Mouse (Mus musculus) embryonic facial prominence, embryonic 11.5 days (tissue): ENCODE measurements around the gene Haao. TPM values are rescaled to one million over a fixed set of nuclear protein-coding genes. Genes with fewer than 3 reads are reported as not detected.

Source experiments
- ATAC-seq: fragments of 200-750 bp; cut with Nextera tagmentation; replicated peaks from 2 replicates; pipeline ENCODE4 v1.8.0; 2017; ENCODE audit warnings: low read depth; ENCODE audit not compliant: insufficient number of reproducible peaks, low FRiP score, low TSS enrichment
- DNase-seq: peaks from one replicate; pipeline ENCODE4 v3.0.0-alpha.2; 2015; ENCODE audit warnings: low spot score
- H3K27ac ChIP-seq: fragments of 300-500 bp; sonication (generic); replicated peaks from 2 replicates; pipeline ENCODE4 v1.5.1; 2014; ENCODE audit warnings: mild to moderate bottlenecking, low read depth, low read length, control low read depth
- H3K27me3 ChIP-seq: fragments of 300-500 bp; sonication (generic); 2 replicates; pipeline ENCODE4 v1.6.1; 2014; ENCODE audit warnings: mild to moderate bottlenecking, low read length, moderate library complexity, mixed read lengths; ENCODE audit not compliant: control insufficient read depth, insufficient read depth
- H3K36me3 ChIP-seq: fragments of 300-500 bp; sonication (generic); replicated peaks from 2 replicates; pipeline ENCODE4 v1.6.1; 2014; ENCODE audit warnings: low read depth, mild to moderate bottlenecking, low read length, moderate library complexity, mixed read lengths; ENCODE audit not compliant: control insufficient read depth, insufficient read depth
- H3K4me1 ChIP-seq: fragments of 300-500 bp; sonication (generic); 2 replicates; pipeline ENCODE4 v1.6.1; 2014; ENCODE audit warnings: low read length, mixed read lengths; ENCODE audit not compliant: control insufficient read depth, insufficient read depth
- H3K4me2 ChIP-seq: fragments of 300-500 bp; sonication (generic); 2 replicates; pipeline ENCODE4 v1.6.1; 2014; ENCODE audit warnings: low read depth, mild to moderate bottlenecking, control low read depth, low read length, moderate library complexity
- H3K4me3 ChIP-seq: fragments of 300-500 bp; sonication (generic); 2 replicates; pipeline ENCODE4 v1.5.1; 2014; ENCODE audit warnings: low read depth, low read length, control low read depth
- H3K9ac ChIP-seq: fragments of 300-500 bp; sonication (generic); replicated peaks from 2 replicates; pipeline ENCODE4 v1.6.1; 2014; ENCODE audit warnings: mild to moderate bottlenecking, control low read depth, low read length
- H3K9me3 ChIP-seq: fragments of 300-500 bp; sonication (generic); replicated peaks from 2 replicates; pipeline ENCODE4 v1.6.1; 2016; ENCODE audit warnings: mild to moderate bottlenecking, low read length, inconsistent platforms, mixed read lengths; ENCODE audit not compliant: control insufficient read depth
- WGBS: fragments of 180-500 bp; shearing (Covaris S2); extraction: QIAGEN DNeasy Blood & Tissue Kit; methylation state at CpG from one replicate; pipeline ENCODE4 v1.1.7; 2014; 5-methylcytosine and 5-hydroxymethylcytosine counted together
- polyA plus RNA-seq: library from polyadenylated mRNA; unstranded; fragments of >200 nt; fragmentation: Nextera tagmentation; extraction: Ambion mirVana; gene quantifications from 2 replicates; pipeline ENCODE4 v1.2.1, GENCODE M21; 2014

The Haao gene
- polyA plus RNA-seq, 1 experiment from 2014 or later = 0.39 TPM

DNA sequence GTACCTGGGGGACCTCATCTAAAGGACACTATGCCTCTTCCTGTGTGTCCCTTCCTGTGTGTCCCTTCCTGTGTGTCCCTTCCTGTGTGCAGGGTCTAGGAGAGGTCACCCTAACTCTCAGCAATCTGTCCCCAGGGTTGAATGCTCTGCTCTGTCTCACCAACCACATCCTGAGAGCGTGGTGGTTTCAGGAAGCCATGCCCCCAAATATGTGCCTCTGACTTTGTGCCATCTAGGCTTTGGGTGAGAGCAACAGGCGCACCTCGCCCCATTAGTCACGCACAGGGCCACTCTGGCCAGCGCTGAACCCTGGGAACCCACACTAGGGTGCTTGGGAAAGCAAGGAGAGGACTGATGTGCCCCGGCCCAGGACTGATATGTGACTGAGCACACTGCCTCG, 23.9 kb downstream of the Haao start:
- 91% methylated on average over 7 of the region's 7 CpGs for WGBS
- no peak overlapping the region for H3K9ac ChIP-seq
- no peaks in the 10 kb centered on the region for H3K36me3 ChIP-seq
- DNase-seq (no peak), ATAC-seq (no peak)
- no peaks in the 10 kb centered on the region for H3K27me3 ChIP-seq
- H3K4me3 ChIP-seq = no peak overlapping the region
- no peak overlapping the region for H3K4me2 ChIP-seq
- no peaks in the 10 kb centered on the region for H3K4me1 ChIP-seq
- no peak overlapping the region for H3K27ac ChIP-seq
- H3K9me3 ChIP-seq = no peaks in the 10 kb centered on the region

DNA sequence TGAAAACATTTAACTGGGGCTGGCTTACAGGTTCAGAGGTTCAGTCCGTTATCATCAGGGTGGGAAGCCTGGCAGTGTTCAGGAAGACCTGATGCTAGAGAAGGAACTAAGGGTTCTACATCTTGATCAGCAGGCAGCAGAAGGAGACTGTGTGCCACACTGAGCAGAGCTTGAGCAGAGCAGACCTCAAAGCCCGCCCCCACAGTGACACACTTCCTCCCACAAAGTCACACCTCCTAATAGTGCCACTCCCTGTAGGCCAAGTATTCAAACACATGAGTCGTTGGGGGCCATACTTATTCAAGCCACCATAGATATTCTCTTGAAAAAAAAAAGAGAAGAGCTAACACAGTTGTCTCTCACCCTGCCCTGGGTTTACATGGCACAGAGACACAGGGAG, 25.9 kb downstream of the Haao start:
- no peak for DNase-seq
- Histone ChIP-seq H3K4me1 (no peaks in the 10 kb centered on the region), H3K4me2 (no peak overlapping the region), H3K9ac (no peak overlapping the region), H3K9me3 (no peaks in the 10 kb centered on the region), H3K27me3 (no peaks in the 10 kb centered on the region), H3K27ac (no peak overlapping the region), H3K36me3 (no peaks in the 10 kb centered on the region), H3K4me3 (no peak overlapping the region)
- WGBS = 84% methylated on average over 3 of the region's 3 CpGs
- no peak for ATAC-seq

DNA sequence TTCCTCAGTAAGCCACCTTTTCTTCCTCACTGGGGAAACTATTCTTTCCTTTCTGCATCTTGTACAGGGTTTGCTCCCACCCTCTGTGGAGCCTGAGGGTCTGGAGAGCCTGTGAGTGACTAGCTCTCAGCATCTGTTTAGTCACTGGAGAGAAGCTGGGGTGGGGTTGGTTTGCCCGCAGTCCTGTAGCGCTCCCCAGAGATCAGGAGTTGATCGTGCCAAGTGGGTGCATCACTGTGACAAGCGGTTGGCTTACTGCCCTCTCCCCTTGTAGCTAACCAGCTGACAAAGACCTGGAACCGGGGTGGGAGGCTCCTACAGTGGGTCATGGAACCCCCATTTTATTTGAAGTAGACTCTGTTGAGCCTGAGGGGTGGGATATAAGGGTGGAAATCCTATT, 27.1 kb downstream of the Haao start:
- Histone ChIP-seq H3K4me2 (no peak overlapping the region), H3K9ac (no peak overlapping the region), H3K27me3 (no peaks in the 10 kb centered on the region), H3K36me3 (no peaks in the 10 kb centered on the region), H3K4me1 (no peaks in the 10 kb centered on the region), H3K27ac (no peak overlapping the region), H3K9me3 (no peaks in the 10 kb centered on the region), H3K4me3 (no peak overlapping the region)
- DNase-seq (no peak), ATAC-seq (no peak)
- 87% methylated on average over 5 of the region's 5 CpGs for WGBS

DNA sequence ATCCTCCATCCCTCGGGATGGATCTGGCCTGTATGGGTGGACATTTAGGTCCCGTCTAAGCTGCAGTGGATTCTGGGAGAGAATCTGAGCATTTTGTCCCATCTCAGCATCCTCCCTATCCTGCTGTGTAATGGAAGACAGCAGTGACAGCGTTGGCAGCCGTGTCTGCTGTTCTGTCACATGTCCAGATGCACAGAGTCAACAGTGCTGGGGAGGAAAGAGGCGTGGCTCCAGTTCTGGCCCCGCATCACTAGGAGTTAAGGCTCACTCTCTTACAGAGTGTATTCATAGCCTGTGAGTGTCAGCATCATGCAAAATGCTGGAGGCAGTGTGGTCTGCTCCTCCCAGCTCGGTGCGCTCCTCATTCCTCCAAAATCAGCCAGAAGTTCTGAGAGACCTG, 28.3 kb downstream of the Haao start:
- Histone ChIP-seq H3K4me3 (no peak overlapping the region), H3K9me3 (no peaks in the 10 kb centered on the region), H3K36me3 (no peaks in the 10 kb centered on the region), H3K27ac (no peak overlapping the region), H3K4me2 (no peak overlapping the region), H3K27me3 (no peaks in the 10 kb centered on the region), H3K4me1 (no peaks in the 10 kb centered on the region), H3K9ac (no peak overlapping the region)
- WGBS = 62% methylated on average over 8 of the region's 8 CpGs
- no peak for DNase-seq
- 0 out of 2 replicates have a peak, but pooled peaks have one; percentile 31 for ATAC-seq

DNA sequence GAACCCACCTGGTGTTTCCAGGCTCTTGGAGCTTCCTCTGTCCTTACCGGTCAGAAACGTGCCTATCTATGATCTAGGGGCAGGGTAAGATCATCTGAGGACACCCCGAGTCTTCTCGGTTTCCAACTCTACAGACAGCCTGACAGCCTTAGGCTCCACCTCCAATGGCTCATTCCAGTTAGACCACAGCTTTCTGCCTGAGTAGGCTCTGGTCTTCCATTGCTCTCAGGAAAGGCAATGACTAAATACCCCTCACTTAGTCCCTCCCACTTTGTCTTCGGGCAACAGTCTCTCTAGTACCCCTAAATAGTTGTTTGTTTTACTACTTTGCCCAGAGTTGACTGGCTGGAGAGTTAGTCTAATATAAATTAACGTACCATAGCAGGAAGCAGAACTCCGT, 30.8 kb downstream of the Haao start:
- no peaks in the 10 kb centered on the region for H3K4me1 ChIP-seq
- H3K9ac ChIP-seq = no peak overlapping the region
- H3K27ac ChIP-seq = no peak overlapping the region
- no peak overlapping the region for H3K4me3 ChIP-seq
- ATAC-seq (no peak), DNase-seq (no peak)
- no peaks in the 10 kb centered on the region for H3K27me3 ChIP-seq
- H3K36me3 ChIP-seq = no peaks in the 10 kb centered on the region
- H3K9me3 ChIP-seq = no peaks in the 10 kb centered on the region
- no peak overlapping the region for H3K4me2 ChIP-seq
- WGBS = 79% methylated on average over 7 of the region's 7 CpGs

DNA sequence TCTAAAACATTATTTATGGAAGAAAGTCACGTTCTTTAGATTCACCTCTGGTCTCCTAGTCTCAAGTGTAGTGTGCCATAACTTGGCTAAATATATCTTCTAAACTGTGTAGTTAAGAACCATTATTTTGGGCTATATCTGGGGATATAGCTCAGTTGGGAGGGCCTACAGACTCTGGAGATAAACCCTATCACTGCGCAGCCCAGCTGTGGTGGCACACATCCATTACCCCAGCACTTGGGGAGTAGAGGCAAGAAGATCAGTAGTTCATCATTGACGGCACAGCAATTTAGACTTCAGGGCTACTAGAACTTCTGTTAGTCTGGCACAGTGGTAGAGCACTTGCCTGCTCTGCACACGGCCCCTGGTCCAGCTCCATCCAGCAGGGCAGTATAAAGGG, 34.7 kb downstream of the Haao start:
- no peak for ATAC-seq
- no peak for DNase-seq
- H3K4me1 ChIP-seq = no peaks in the 10 kb centered on the region
- H3K9ac ChIP-seq = no peak overlapping the region
- no peak overlapping the region for H3K4me2 ChIP-seq
- H3K4me3 ChIP-seq = no peak overlapping the region
- H3K9me3 ChIP-seq = no peaks in the 10 kb centered on the region
- WGBS = 89% methylated on average over 4 of the region's 4 CpGs
- H3K27me3 ChIP-seq = no peaks in the 10 kb centered on the region
- H3K36me3 ChIP-seq = no peaks in the 10 kb centered on the region
- no peak overlapping the region for H3K27ac ChIP-seq

DNA sequence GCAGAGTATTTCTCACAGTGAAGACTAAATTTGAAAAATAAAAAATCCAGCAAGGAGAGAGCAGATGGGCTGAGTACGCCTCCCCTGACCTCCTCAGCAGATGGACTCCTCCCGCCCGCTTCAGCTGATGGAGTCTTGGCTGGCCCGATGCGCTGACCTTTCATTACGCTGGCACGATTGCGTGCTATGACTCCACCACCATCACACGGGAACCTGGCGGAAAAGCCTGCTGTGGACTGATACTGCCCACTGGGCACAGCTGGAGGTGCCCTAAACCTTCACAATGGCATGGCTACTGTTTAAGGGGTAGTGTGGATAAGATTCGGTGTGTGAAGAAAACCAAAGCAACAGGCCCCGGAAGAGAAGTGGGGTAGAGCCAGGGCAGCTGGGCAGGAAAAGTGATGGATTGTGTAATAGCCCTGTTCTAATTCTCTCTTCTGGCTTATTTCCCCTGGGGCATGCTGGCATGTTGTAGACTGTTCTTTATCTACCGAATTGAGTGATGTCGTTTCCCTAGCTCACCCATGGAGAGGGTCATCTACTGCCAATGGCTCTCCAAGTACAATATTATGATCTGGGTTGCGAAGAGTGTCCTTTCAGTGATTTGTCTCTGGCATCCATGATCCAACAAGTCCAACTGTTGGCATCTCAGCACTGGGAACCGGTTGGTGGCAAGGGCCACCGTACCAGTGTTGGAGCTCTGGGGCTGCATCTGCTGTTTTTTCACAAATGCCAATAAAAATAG, 35.4 kb downstream of the Haao start:
- WGBS = 92% methylated on average over 17 of the region's 17 CpGs
- no peak overlapping the region for H3K4me3 ChIP-seq
- H3K27ac ChIP-seq = no peak overlapping the region
- no peaks in the 10 kb centered on the region for H3K4me1 ChIP-seq
- H3K36me3 ChIP-seq = no peaks in the 10 kb centered on the region
- no peak overlapping the region for H3K9ac ChIP-seq
- DNase-seq (no peak), ATAC-seq (no peak)
- H3K27me3 ChIP-seq = no peaks in the 10 kb centered on the region
- H3K4me2 ChIP-seq = no peak overlapping the region
- no peaks in the 10 kb centered on the region for H3K9me3 ChIP-seq

DNA sequence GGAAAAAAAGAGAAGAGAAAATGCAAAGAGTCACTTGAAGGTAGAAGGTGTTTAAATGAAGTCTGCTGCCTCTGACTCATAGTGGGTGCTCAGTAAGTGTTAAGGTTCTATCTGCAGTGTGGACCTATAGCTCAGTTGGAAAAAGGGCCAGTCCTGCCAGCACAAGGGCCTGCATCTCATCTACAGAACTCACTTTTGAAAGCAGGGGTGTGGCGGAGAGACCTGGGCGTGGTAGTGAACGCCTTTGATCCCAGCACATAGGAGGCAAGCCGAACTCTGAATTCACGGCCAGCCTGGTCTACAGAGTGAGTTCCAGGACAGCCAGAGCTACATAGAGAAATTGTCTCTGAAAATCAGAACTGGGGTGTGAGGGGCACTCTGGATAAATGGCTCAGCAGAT, 37.5 kb downstream of the Haao start:
- H3K4me1 ChIP-seq = no peaks in the 10 kb centered on the region
- no peaks in the 10 kb centered on the region for H3K27me3 ChIP-seq
- WGBS = 91% methylated on average over 5 of the region's 5 CpGs
- H3K27ac ChIP-seq = no peak overlapping the region
- H3K9ac ChIP-seq = no peak overlapping the region
- no peaks in the 10 kb centered on the region for H3K36me3 ChIP-seq
- no peak for DNase-seq
- no peak for ATAC-seq
- no peak overlapping the region for H3K4me3 ChIP-seq
- no peak overlapping the region for H3K4me2 ChIP-seq
- no peaks in the 10 kb centered on the region for H3K9me3 ChIP-seq
